Mouse (Mus musculus): ENCODE results near the gene Slit1. TPM values are rescaled to one million over a fixed set of nuclear protein-coding genes. Genes with fewer than 3 reads are reported as not detected.

The Slit1 gene
- polyA plus RNA-seq, 1 experiment from 2014 or later: 0.30 TPM

GRCm38 (mm10) chr19:41685453-41686086 is 57.9 kb downstream of the Slit1 start:
- Histone ChIP-seq H3K9me3 (no peaks in the 10 kb centered on the region), H3K9ac (no peak overlapping the region), H3K4me3 (no peak overlapping the region), H3K27ac (no peak overlapping the region), H3K4me2 (no peak overlapping the region), H3K36me3 (no peaks in the 10 kb centered on the region), H3K4me1 (no peaks in the 10 kb centered on the region; the same call in none of the 2 replicates), H3K27me3 (no peaks in the 10 kb centered on the region)
- no peak for ATAC-seq (ENCODE audit: insufficient number of reproducible peaks, insufficient read depth, low FRiP score, low TSS enrichment, low read depth)
- 82% methylated on average over 13 of the region's 13 CpGs for WGBS

- 56% methylated on average over 1 of the region's 1 CpGs for WGBS
- H3K9me3 ChIP-seq: no peaks in the 10 kb centered on the region
- ATAC-seq (ENCODE audit: insufficient number of reproducible peaks, insufficient read depth, low FRiP score, low TSS enrichment, low read depth): no peak
- H3K27ac ChIP-seq: no peak overlapping the region
- H3K27me3 ChIP-seq: no peaks in the 10 kb centered on the region
- H3K4me3 ChIP-seq: no peak overlapping the region
- no peak overlapping the region for H3K4me2 ChIP-seq
- no peak overlapping the region for H3K9ac ChIP-seq
- H3K36me3 ChIP-seq: no peaks in the 10 kb centered on the region
- H3K4me1 ChIP-seq: no peaks in the 10 kb centered on the region; the same call in none of the 2 replicates
These were observed 58.6 kb downstream of the Slit1 start for GRCm38 (mm10) chr19:41684874-41685273.

DNA sequence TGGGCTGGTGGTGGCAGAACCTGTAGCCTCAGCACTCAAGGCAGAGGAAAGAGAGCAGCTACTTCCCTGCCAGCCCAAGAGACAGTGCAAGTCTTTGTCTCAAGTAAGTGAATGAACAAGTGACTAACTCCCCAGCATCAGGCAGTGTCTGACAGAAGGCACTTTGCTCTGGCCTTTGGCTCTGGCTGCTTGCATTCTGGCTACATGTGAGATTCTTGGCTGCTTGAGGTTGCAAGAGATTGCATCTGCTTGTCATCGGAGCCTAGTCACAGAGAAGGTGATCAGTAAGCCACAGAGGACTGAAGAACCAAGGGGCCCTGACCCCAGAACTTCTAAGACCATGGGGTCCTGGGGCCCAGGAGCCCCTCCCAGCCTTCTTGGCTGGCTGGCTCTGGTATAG is 59.5 kb downstream of the Slit1 start:
- Histone ChIP-seq H3K27ac (no peak overlapping the region), H3K4me1 (peaks cover 4% of the 10 kb centered on the region), H3K36me3 (no peaks in the 10 kb centered on the region), H3K9me3 (no peaks in the 10 kb centered on the region), H3K4me2 (no peak overlapping the region), H3K27me3 (peaks cover 2% of the 10 kb centered on the region; the same call in 1 of the 2 replicates), H3K9ac (no peak overlapping the region), H3K4me3 (no peak overlapping the region)
- no peak for ATAC-seq (ENCODE audit: insufficient number of reproducible peaks, insufficient read depth, low FRiP score, low TSS enrichment, low read depth)
- 68% methylated on average over 1 of the region's 1 CpGs for WGBS

DNA sequence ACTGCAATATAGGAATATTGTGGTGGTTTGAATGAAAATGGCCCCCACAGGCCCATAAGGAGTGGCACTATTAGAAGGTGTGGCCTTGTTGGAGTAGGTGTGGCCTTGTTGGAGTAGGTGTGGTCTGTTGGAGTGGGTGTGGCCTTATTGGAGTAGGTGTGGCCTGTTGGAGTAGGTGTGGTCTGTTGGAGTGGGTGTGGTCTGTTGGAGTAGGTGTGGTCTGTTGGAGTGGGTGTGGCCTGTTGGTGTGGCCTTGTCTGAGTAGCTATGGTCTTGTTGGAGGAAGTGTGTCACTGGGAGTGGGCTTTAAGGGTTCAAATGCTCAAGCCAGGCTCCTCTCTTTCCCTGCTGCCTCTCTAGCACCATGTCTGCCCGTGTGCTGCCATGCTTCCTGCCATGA is 63.2 kb downstream of the Slit1 start:
- no peak overlapping the region for H3K27ac ChIP-seq
- no peak overlapping the region for H3K9ac ChIP-seq
- WGBS: 83% methylated on average over 1 of the region's 1 CpGs
- no peak for ATAC-seq (ENCODE audit: insufficient number of reproducible peaks, insufficient read depth, low FRiP score, low TSS enrichment, low read depth)
- no peaks in the 10 kb centered on the region for H3K9me3 ChIP-seq
- peaks cover 12% of the 10 kb centered on the region; the same call in 1 of the 2 replicates for H3K4me1 ChIP-seq
- H3K36me3 ChIP-seq: no peaks in the 10 kb centered on the region
- no peak overlapping the region for H3K4me2 ChIP-seq
- peaks cover 8% of the 10 kb centered on the region; the same call in 1 of the 2 replicates for H3K27me3 ChIP-seq
- no peak overlapping the region for H3K4me3 ChIP-seq

- no peak overlapping the region for H3K27ac ChIP-seq
- no peak overlapping the region for H3K4me3 ChIP-seq
- no peaks in the 10 kb centered on the region for H3K36me3 ChIP-seq
- H3K4me1 ChIP-seq: peaks cover 12% of the 10 kb centered on the region; the same call in 1 of the 2 replicates
- 20% methylated on average over 15 of the region's 15 CpGs for WGBS
- peak overlapping the region; percentile 40 for H3K4me2 ChIP-seq
- peaks cover 8% of the 10 kb centered on the region; the same call in 1 of the 2 replicates for H3K27me3 ChIP-seq
- no peak overlapping the region for H3K9ac ChIP-seq
- ATAC-seq (ENCODE audit: insufficient number of reproducible peaks, insufficient read depth, low FRiP score, low TSS enrichment, low read depth): no peak
- H3K9me3 ChIP-seq: no peaks in the 10 kb centered on the region
These were observed 64.4 kb downstream of the Slit1 start for GRCm38 (mm10) chr19:41679028-41679427.

GRCm38 (mm10) chr19:41677575-41677974 is 65.9 kb downstream of the Slit1 start:
- Histone ChIP-seq H3K9ac (no peak overlapping the region), H3K4me3 (no peak overlapping the region), H3K4me2 (no peak overlapping the region), H3K27ac (no peak overlapping the region), H3K36me3 (no peaks in the 10 kb centered on the region), H3K27me3 (peaks cover 8% of the 10 kb centered on the region; the same call in 1 of the 2 replicates), H3K9me3 (no peaks in the 10 kb centered on the region), H3K4me1 (peaks cover 12% of the 10 kb centered on the region; the same call in 1 of the 2 replicates)
- 33% methylated on average over 4 of the region's 4 CpGs for WGBS
- ATAC-seq (ENCODE audit: insufficient number of reproducible peaks, insufficient read depth, low FRiP score, low TSS enrichment, low read depth): no peak

- H3K4me2 ChIP-seq: no peak overlapping the region
- no peak overlapping the region for H3K4me3 ChIP-seq
- no peak overlapping the region for H3K9ac ChIP-seq
- 75% methylated on average over 8 of the region's 8 CpGs for WGBS
- no peak overlapping the region for H3K27ac ChIP-seq
- H3K9me3 ChIP-seq: no peaks in the 10 kb centered on the region
- ATAC-seq (ENCODE audit: insufficient number of reproducible peaks, insufficient read depth, low FRiP score, low TSS enrichment, low read depth): no peak
- peaks cover 8% of the 10 kb centered on the region; the same call in 1 of the 2 replicates for H3K27me3 ChIP-seq
- peaks cover 12% of the 10 kb centered on the region; the same call in 1 of the 2 replicates for H3K4me1 ChIP-seq
- H3K36me3 ChIP-seq: no peaks in the 10 kb centered on the region
These were observed 67.9 kb downstream of the Slit1 start for GRCm38 (mm10) chr19:41675583-41675982.

DNA sequence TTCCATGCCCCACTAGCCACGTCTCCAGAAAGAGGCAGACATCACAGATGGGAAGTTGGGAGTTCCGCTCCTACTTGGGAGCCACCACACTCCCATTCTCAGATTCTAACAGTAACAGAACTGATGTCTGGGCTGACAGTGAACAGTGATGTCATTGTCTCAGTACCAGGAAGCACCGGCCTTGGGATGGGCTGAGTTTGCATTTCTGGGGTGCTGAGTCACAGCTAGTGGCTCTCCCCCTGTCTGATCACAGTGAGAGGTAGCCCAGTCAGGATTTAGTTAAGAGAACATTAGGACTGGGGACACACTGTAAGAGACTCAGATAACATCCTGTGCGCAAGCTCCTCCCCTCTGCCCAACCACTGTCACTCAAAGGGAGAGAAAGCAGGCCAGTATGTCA is 69.1 kb downstream of the Slit1 start:
- Histone ChIP-seq H3K4me3 (no peak overlapping the region), H3K27me3 (peaks cover 8% of the 10 kb centered on the region; the same call in 1 of the 2 replicates), H3K4me1 (peaks cover 12% of the 10 kb centered on the region; the same call in 1 of the 2 replicates), H3K9ac (no peak overlapping the region), H3K27ac (no peak overlapping the region), H3K4me2 (no peak overlapping the region), H3K36me3 (no peaks in the 10 kb centered on the region), H3K9me3 (no peaks in the 10 kb centered on the region)
- ATAC-seq (ENCODE audit: insufficient number of reproducible peaks, insufficient read depth, low FRiP score, low TSS enrichment, low read depth): no peak
- 40% methylated on average over 4 of the region's 4 CpGs for WGBS

- H3K27me3 ChIP-seq: no peaks in the 10 kb centered on the region
- H3K9me3 ChIP-seq: no peaks in the 10 kb centered on the region
- no peak for ATAC-seq (ENCODE audit: insufficient number of reproducible peaks, insufficient read depth, low FRiP score, low TSS enrichment, low read depth)
- H3K4me3 ChIP-seq: no peak overlapping the region
- no peak overlapping the region for H3K9ac ChIP-seq
- H3K27ac ChIP-seq: no peak overlapping the region
- no peaks in the 10 kb centered on the region for H3K36me3 ChIP-seq
- H3K4me2 ChIP-seq: no peak overlapping the region
- H3K4me1 ChIP-seq: 0 out of 2 replicates have a peak, but pooled peaks cover 5% of the 10 kb centered on the region
- 29% methylated on average over 4 of the region's 4 CpGs for WGBS
These were observed 70.6 kb downstream of the Slit1 start for GRCm38 (mm10) chr19:41672836-41673235.

DNA sequence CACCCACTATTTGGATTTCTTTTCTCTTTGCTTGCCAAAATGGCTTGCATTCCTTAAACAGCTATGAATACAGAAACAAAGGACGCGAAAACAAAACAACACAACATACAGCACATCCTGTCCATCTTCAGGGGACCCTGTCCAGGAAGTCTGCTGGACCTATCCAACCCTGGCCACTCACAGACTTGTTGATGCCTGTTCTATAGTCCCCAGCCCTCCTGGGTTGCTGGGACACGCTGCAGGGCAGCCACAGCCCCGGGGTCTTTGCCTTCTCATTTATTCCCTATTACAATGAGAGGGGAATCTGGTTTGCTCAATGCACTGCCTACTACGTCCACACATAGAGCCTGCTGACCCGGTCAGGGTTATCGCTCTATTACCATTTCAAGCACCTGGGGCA is 72.5 kb downstream of the Slit1 start:
- H3K9ac ChIP-seq: no peak overlapping the region
- no peak for ATAC-seq (ENCODE audit: insufficient number of reproducible peaks, insufficient read depth, low FRiP score, low TSS enrichment, low read depth)
- no peak overlapping the region for H3K4me3 ChIP-seq
- H3K27ac ChIP-seq: no peak overlapping the region
- H3K27me3 ChIP-seq: peaks cover 3% of the 10 kb centered on the region; the same call in 1 of the 2 replicates
- H3K4me1 ChIP-seq: no peaks in the 10 kb centered on the region
- WGBS: 60% methylated on average over 7 of the region's 7 CpGs
- no peak overlapping the region for H3K4me2 ChIP-seq
- no peaks in the 10 kb centered on the region for H3K36me3 ChIP-seq
- H3K9me3 ChIP-seq: no peaks in the 10 kb centered on the region

DNA sequence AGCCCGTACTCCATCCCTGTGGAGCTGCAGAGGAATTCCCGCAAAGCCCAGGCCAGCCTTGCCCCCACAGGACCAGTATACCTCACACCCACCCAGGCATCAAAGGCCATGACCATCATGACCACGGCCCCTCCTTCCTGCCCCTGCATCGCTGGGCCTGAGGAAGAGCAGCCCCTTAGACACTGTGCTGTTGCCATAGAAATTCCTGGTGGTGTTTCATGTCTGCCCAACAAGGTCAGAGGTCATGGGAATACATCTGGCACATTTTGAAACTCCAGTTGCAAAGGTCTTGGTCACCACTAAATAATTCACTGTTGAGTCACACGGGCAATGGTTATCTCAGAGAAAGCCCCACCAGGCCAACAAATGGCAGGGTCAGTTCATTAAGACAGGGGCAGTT is 73.0 kb downstream of the Slit1 start:
- ATAC-seq (ENCODE audit: insufficient number of reproducible peaks, insufficient read depth, low FRiP score, low TSS enrichment, low read depth): no peak
- H3K4me2 ChIP-seq: no peak overlapping the region
- no peak overlapping the region for H3K27ac ChIP-seq
- no peaks in the 10 kb centered on the region for H3K36me3 ChIP-seq
- peaks cover 7% of the 10 kb centered on the region; the same call in 1 of the 2 replicates for H3K27me3 ChIP-seq
- no peaks in the 10 kb centered on the region for H3K9me3 ChIP-seq
- H3K4me3 ChIP-seq: no peak overlapping the region
- 36% methylated on average over 5 of the region's 5 CpGs for WGBS
- H3K4me1 ChIP-seq: no peaks in the 10 kb centered on the region
- H3K9ac ChIP-seq: no peak overlapping the region

GRCm38 (mm10) chr19:41669747-41670342 is 73.6 kb downstream of the Slit1 start:
- no peak overlapping the region for H3K4me2 ChIP-seq
- no peak overlapping the region for H3K27ac ChIP-seq
- H3K36me3 ChIP-seq: no peaks in the 10 kb centered on the region
- H3K9ac ChIP-seq: no peak overlapping the region
- 33% methylated on average over 12 of the region's 12 CpGs for WGBS
- no peaks in the 10 kb centered on the region for H3K9me3 ChIP-seq
- peaks cover 13% of the 10 kb centered on the region for H3K27me3 ChIP-seq
- no peak for ATAC-seq (ENCODE audit: insufficient number of reproducible peaks, insufficient read depth, low FRiP score, low TSS enrichment, low read depth)
- no peak overlapping the region for H3K4me3 ChIP-seq
- H3K4me1 ChIP-seq: no peaks in the 10 kb centered on the region
